Mouse (Mus musculus): ENCODE data around the gene Srgap3.

Gene Srgap3

DNA sequence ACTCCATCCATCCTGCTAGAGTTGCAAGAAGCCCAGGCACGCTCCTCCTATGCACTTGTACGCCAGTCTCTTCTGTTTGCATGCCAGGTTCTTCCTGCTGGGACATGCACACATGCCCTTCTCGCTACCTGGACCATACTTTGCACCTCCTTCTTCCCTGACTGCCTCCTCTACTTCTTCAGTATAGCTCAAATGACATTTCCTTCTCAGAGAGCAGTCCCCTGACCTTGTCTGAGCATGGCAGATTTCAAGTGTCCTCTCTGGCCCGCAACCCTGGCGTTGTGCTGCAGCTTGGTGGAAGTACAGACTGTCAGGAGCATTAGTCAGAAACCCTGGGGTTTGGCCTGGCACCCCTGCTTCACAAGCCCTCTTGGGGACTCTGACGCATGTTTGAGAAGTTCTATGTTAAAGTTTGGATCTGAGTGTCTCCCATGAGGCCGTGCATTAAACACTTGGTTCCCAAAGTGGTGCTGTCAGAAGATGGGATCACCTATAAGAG, 128.6 kb downstream of the Srgap3 start:
- DNase-seq (ENCODE audit: low read depth, low spot score): no peak

DNA sequence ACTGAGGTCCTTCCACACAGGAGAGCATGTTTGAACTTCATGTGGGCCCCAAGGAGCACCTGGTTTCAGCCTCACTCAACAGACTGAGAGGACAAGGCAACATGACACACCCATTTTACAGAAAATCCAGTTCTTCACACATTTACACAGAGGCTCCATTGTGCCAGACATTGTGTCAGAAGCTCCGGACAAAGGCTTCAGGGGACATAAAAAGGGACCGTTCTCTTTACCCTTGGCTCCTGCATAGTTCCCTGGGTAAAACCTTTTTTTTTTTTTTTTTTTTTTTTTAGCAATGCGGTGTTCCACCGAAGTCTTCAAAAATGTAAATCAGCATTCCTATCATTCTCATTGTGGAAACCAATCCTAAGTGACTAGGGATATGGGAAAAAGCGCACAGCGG, 131.5 kb downstream of the Srgap3 start:
- DNase-seq (ENCODE audit: low read depth, low spot score): no peak

DNA sequence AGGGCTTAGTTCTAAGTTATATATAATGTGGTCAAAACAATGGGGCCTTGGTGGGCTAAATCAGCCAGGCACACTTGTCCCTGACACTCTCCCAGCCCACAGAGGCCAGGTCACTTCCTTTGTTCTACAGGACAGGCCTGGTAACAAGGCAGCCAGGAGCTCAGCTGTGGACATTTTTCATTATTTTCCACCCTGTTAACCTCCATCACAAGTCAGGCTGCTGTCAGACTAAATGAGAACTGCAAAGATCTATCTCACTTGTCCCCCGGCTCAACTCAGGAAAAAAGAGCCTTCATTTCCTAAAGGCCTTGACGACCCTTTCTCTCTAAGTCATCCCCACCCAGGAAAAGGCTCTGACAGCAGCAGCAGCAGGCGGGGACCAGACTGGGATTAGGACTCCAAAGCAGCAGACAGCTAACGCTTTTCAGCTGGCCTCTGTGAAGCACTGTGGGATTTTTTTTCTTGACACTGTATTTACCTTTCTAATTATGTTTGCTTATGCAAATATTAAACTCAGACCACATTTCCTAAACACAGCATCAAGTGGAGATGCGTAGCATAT, 132.5 kb downstream of the Srgap3 start:
- no peak for DNase-seq (ENCODE audit: low read depth, low spot score)

DNA sequence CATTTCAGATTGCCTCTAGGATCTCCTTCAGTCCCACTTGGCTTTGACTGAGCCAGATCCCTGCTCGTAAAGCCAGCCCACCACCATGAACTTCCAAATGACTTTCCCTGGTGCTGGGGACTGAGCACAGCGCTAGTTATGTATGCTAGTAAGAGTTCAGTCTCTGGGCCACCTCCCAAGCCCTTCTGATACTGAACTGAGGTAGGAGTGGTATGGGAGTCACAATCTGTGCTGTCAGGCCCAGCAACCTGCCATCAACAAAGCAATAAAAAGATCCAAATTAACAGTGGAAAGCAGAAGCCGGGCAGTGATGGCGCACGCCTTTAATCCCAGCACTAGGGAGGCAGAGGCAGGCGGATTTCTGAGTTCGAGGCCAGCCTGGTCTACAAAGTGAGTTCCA, 134.2 kb downstream of the Srgap3 start:
- DNase-seq (ENCODE audit: low read depth, low spot score): no peak

DNA sequence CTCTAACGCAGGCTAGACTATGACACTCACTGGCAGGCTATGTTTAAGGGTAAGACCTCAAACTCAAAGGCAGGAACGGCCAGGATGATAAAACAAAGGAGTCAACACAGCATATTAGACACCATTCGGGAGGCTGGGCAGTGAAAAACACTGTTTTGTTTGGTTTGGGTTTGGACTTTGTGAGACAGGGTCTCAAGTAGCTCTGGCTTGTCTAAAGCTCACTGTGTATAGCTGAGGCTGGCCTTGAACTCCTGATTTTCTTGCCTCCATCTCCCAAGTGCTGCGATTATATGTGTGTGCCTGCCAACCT, 136.6 kb downstream of the Srgap3 start:
- no peak for DNase-seq (ENCODE audit: low read depth, low spot score)

DNA sequence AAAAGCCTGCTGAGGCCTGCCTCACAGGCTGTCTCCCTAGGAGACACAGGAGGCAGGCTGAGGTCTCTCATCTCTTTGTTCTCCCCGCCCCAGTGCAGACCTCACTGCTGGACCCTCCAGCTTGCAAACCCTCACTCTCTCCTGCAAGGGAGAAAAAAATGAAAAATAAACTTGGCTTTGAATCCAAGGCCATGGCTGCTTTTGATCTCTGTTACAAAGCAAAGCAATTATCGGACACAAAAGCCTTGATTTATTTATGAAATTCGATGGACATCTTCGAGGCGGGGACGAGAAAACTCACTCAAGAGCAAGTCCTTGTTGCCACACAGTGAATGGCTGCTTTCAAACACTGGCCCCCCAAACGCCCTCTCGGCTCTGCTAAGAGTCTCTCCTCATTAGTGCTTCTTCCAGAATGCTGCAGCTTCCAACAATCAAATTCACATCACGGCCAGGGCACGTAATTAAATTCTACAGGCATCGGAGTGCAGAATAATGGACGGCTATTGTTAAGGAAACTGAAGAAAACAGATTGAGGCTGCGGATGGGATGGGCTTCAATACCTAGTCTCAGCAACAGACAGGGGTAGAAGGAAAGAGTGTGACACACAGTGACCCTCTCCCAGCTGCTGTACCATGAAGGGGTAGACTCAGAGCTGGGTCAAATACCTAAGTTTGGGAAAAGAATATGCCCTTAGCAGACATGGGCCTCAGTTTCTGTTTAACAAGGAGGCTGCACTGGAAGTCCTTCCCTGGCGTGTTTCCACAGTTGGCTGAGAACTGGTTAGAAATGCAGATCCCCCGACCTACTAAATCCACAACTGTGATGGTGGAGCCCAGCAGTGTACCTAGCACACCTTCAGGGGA, 137.2 kb downstream of the Srgap3 start:
- no peak for DNase-seq (ENCODE audit: low read depth, low spot score)

DNA sequence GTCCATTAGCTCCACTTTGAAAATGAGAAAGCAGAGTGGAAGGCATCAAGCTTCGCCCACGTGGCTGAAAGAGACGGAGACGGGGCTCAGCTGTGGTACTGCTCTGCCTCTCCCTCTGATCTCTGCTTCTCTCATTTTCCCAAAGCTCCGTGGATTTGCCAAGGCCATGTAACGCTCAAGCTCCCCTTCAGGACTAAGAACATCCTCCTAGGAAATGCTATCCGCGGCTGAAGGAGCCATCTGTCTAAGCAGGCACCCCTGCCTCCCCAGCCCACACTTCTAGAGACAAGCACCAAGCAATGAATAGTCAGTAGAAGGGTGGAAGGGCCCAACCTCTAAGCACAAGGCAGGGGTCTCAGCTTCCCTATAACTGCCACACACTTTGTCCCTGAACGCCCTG, 138.3 kb downstream of the Srgap3 start:
- DNase-seq (ENCODE audit: low read depth, low spot score): no peak

DNA sequence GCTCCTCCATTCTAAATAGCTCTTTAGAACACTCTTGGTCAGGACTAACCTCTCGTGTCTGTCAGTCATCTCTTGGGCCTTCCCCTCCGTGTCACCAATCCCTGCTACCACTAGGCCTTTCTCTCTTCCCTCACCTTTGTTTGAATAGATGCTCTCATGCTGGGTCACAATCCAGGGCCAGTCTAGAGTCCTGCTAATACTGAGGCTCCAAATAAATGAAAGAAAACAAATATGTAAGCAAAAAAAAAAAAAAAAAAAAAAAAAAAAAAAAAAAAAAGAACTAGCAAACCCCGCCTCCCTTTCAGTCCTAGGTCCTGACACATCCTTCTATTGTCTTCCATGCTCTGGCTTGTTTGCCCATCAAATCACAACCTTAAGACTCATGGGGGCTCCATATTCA, 145.1 kb downstream of the Srgap3 start:
- DNase-seq (ENCODE audit: low read depth, low spot score): no peak

DNA sequence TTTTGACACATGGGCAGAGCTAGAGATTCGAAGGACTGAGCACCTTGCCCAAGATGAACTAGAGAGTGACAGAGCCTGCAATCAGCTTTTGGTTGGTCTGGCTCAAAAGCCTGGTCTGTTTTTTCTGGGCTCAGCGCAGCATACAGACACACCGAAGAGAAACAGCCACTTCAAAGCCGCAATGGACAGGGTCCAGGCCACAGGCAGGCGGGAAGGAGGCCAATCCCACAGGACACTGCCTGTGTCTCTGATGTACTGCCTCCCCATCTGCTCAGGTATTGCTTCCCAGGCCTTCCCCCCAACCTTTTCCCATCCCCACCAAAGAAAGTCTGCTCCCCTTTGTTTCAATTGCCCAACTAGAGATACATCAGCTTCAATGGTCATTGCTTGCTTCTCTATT, 148.7 kb downstream of the Srgap3 start:
- DNase-seq (ENCODE audit: low read depth, low spot score): no peak

DNA sequence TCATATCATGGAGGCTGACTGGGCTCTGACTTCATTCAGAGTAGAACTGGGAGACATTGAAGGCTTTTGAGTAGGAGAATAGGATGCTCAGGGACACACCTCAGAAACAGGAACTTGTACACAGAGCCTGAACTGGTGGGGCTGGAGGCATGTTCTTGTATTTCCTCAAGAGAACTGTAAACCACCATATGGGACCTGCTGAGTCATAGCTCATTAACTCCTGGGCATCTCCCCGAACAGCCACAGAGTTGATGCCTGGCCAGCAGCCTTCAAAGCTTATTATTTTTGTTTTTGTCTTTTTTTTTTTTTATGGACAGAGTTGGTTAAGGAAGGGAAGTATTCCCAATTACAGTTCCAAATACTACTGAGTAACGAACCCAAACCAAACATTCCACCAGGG, 150.5 kb downstream of the Srgap3 start:
- no peak for DNase-seq (ENCODE audit: low read depth, low spot score)

DNA sequence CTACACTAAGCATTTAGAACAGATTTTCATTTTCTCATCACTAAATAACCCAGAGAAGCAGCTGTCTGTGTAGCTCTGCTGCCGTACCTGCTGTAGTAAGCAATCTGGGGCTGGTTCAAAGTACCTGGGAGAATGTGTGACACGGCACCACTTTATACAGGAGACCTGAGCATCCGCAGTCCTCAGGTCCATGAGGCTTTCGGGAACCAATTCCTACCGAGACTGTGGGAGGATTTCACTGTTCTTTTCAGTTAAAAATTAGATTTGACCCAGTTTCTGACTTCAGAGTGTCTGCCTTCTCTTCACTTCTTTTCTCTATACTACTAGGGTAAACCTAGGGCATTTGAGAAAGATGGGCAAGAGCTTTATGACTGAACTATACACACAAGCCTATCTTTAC, 153.2 kb downstream of the Srgap3 start:
- DNase-seq (ENCODE audit: low read depth, low spot score): no peak

DNA sequence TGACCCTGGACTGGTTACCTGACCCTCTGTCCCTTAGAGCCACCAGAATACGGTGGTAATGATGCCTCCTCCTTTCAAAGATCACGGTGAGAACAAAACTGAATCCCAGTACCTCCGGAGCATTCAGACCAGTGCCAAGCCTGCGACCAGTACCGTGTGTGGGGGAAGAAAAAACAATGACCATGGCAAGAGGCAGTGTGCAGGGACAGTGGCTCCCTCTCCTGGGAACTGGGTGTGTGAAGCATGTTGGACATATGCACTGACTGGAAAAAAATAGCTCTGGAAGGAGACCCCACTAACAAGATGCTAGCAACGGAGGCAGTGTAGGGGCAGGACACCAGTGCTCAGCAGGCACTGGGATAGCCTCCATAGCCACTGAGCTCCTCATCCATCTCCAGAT, 157.2 kb downstream of the Srgap3 start:
- DNase-seq (ENCODE audit: low read depth, low spot score): no peak

DNA sequence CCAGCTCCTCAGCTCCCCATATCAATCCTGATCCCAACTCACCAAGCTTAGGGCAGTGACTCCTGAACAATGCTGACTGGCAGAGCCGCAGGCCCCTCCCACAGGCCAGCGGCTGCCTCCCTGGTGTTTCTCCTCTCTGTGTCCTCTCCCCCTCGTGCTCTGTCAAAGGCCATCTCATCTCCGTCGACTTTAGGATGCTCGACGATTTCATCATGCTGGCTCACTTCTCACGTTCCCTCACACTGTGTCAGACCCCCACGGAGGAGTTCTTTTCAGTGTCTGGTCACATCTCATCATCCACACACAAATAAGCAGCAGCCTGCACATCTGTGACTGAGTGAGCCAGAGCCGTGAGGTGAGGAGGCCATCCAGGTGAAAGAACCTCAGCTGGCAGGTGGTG, 158.4 kb downstream of the Srgap3 start:
- no peak for DNase-seq (ENCODE audit: low read depth, low spot score)

DNA sequence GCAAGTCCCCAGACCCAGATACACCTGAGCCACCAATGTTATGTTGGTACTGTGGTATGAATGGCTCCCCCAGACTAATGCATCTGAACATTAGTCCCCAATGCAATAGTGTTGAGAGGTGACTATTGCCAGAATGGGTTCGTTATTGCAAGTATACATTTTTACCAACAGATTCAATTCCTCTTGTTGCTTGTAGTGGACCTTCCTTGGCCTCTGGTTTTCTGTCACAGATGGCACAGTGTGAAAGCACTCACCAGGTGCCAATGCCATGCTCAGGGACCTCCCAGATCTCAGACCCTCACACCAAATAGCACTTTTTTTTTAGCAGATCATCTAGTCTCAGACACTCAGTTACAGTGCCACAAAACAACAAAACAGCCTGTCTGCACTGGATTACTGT, 158.9 kb downstream of the Srgap3 start:
- DNase-seq (ENCODE audit: low read depth, low spot score): no peak

DNA sequence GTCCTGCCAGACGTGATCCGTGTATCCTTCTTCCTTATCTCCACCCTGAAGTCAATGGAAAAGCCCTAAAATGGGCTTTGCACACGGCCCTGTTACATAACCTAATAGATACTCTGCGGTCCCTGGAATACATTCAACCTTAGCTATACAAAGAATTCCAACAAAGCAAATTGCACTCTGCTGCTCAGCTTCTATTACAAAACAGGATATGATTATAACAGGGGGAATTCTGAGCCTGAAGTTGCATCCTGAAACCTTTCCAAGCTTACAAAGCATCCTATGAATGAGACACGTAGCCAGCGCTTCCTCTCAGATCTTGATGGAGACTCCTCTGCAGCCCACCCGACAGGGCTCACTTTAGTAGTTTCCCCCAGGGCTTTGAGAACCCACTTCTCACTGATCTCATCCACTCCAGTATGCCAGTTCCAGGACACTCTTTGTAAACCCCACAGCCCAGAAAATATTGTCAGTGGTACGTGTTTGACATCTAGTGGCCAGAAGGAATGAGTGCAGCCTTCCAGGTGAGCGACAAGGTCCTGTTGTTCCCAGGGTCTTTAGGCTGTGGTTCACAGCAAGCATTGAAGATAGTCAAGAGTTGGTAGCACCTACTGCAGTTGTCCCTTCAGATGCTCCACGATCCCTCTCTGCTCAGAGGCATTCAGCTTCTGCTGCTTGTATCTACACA, 165.5 kb downstream of the Srgap3 start:
- DNase-seq (ENCODE audit: low read depth, low spot score): no peak

DNA sequence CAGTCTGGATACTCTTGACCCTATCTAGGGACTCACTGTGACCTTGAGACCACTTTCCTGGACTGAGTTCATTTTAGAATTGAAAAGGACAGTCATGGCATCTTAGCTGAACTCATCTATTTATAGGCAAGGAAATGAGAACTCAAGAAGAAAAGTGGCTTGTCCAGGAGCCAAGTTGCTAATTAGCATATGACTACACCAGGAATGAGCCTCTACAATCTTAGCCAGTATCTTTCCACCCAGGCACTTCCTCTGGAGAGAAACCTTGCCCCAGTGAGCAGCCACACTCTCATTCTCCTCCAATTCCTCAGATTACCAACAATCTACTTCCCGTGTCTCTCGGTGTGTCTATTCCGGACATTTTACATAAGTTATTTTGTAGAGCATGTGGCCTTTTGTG, 168.9 kb downstream of the Srgap3 start:
- DNase-seq (ENCODE audit: low read depth, low spot score): no peak

DNA sequence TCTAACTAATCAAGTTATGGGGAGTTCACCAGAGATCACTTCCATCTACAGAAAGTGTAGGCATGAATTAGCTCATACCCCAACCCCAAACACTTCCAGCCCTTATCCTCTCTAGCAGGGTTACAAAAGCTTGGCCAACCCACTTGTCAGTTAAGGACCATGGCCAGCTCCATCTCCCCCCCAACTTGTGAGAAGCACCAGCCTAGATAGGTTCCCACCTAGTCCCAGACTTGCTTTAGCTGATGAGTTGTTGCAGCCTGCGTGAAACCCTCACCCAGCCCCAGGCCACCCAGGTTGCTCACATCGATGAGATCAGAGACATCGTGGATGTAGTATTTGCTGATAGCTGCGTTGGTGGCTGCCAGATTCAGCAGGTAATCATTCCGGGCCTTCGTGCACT, 170.3 kb downstream of the Srgap3 start:
- no peak for DNase-seq (ENCODE audit: low read depth, low spot score)

DNA sequence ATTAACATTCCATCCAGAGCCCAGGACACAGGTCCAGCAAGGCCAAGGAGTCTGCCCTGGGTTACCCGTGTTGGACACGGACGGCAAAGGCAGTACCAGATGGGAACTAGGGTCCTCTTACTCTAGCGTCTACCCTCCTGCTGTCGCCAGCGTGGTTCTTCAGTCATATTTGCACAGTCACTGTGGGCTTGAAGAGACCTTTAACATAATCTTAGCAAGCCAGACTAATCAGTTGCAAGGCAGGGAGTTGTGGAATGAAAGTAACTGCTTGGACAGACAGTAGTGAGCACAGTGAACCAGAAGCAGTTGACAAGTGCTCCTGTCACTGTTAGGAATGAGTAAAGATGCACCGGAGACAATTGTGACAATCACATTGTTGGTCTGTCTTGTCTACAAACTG, 173.3 kb downstream of the Srgap3 start:
- no peak for DNase-seq (ENCODE audit: low read depth, low spot score)

DNA sequence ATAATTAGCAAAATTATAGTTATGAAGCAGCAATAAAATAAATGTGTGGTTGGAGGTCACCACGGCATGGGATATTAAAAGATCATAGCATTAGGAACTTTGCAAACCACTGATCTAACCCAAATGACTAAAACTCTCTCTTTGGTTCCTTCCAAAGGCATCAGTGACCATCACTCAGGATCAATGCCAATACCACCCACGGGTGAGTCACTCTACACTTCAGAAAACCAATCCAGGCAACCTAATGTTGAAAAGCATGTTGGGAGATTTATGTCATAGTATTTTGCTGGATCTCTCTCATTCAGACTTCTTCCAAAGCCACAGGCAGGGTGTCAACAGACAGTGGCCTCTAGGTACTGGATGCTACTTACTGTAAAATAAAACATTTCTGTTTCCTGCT, 176.1 kb downstream of the Srgap3 start:
- no peak for DNase-seq (ENCODE audit: low read depth, low spot score)

DNA sequence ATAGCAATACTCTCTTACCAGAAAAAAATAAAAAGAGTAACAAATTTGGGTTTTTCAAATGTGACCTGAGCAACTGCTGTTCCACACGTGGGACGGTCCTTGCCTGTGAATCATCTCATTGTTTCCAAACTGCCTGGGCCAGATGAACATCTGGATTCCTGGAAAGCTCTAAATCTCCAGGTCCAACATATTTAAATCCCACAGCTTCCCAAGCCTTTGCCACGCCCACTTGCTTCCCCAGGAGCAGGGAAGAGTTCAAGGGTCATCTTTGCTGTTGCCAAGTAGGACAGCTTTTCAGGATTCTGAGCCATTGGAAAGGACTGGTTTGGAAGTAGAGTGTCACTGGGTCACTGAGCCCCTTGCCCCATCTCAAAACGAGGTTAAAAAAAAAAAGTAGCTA, 188.5 kb downstream of the Srgap3 start:
- peak; percentile 16 for DNase-seq (ENCODE audit: low read depth, low spot score)

DNA sequence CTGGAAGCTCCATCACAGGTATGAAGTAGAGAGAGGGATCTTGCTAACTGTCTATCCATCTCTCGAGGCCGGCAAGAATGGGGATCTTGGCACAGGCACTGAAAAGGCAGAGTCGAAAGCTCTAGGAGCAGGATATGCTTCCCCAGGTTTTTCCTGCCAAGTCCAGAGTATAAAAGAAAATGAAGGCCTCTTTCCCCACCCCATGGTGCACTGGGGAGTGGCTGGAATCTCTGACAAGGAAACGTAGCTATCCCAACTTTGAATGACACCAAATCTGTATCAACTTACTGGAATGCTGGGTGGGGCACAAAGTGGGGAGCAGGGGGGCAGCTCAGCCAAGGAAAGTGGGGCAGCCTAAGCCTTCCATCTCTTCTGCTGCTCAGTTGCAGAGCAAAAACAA, 190.2 kb downstream of the Srgap3 start:
- DNase-seq (ENCODE audit: low read depth, low spot score): no peak

DNA sequence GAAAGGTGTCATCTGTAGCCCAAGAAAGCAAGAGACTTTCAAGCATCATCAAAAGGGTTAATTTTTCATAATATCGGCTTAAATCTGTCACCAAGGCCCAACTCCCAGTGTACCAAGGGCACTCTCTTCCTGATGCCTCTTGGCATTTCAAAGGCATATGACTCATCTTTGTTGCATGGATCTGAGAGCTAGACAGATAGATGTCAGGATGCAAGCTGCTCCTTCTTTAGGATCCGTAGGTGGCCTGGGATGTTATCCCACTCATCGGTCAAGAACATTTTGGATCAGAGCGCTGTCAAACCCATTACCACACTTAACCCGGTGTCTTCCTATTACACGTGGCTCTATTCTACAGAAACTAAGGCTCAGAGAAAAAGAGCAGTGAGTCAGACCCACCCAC, 192.1 kb downstream of the Srgap3 start:
- DNase-seq (ENCODE audit: low read depth, low spot score): no peak

DNA sequence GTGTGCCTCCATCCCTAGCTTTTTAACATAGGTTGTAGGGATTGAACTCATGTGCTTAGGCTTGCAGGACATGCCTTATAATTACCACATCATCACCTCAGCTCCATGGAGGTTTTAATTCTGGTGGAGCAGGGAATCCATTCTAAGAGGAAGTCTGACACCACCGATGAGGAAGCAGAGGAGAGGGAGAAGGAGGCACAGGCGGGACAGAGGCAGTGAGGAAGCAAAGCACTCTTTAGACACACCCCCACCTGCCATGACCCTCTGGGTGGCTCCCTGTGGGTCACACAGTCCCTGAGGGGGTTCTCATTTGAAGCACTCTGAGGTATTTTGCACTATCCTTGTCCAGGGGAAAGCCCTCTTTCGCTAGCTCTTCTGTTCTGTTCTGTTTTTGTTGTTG, 194.5 kb downstream of the Srgap3 start:
- DNase-seq (ENCODE audit: low read depth, low spot score): no peak
